Mouse (Mus musculus) intestine, postnatal 0 days (tissue): ENCODE measurements around the gene B3galt4. TPM values are rescaled to one million over a fixed set of nuclear protein-coding genes. Genes with fewer than 3 reads are reported as not detected.

ENCODE experiments used
- ATAC-seq: fragments of 200-750 bp; cut with Nextera tagmentation; 2 replicates; pipeline ENCODE4 v1.8.0; 2017; ENCODE audit warnings: mild to moderate bottlenecking, moderate TSS enrichment, moderate library complexity
- H3K27ac ChIP-seq: fragments of 300-500 bp; sonication (generic); 2 replicates; pipeline ENCODE4 v1.5.1; 2014; ENCODE audit warnings: mild to moderate bottlenecking, low read depth, low read length, moderate library complexity
- H3K27me3 ChIP-seq: fragments of 300-500 bp; sonication (generic); replicated peaks from 2 replicates; pipeline ENCODE4 v1.6.1; 2014; ENCODE audit warnings: low read length, mixed read lengths; ENCODE audit not compliant: control insufficient read depth, insufficient read depth
- H3K36me3 ChIP-seq: fragments of 300-500 bp; sonication (generic); 2 replicates; pipeline ENCODE4 v1.6.1; 2014; ENCODE audit warnings: mild to moderate bottlenecking, moderate library complexity; ENCODE audit not compliant: control insufficient read depth, insufficient read depth
- H3K4me1 ChIP-seq: fragments of 300-500 bp; sonication (generic); replicated peaks from 2 replicates; pipeline ENCODE4 v1.6.1; 2014; ENCODE audit warnings: antibody characterized with exemption, low read length, mixed read lengths; ENCODE audit not compliant: control insufficient read depth, insufficient read depth
- H3K4me2 ChIP-seq: fragments of 300-500 bp; sonication (generic); replicated peaks from 2 replicates; pipeline ENCODE4 v1.6.1; 2014; ENCODE audit warnings: low read depth, mild to moderate bottlenecking, moderate library complexity
- H3K4me3 ChIP-seq: fragments of 300-500 bp; sonication (generic); 2 replicates; pipeline ENCODE4 v1.5.1; 2014; ENCODE audit warnings: low read depth, low read length
- H3K9ac ChIP-seq: fragments of 300-500 bp; sonication (generic); 2 replicates; pipeline ENCODE4 v1.6.1; 2014; ENCODE audit warnings: mild to moderate bottlenecking, low read depth, low read length
- H3K9me3 ChIP-seq: fragments of 300-500 bp; sonication (generic); 2 replicates; pipeline ENCODE4 v1.6.1; 2016; ENCODE audit warnings: mixed run types; ENCODE audit not compliant: control insufficient read depth
- CTCF ChIP-seq: sonication (generic); IDR thresholded peaks from 2 replicates; pipeline ENCODE4 v1.5.1; 2016; ENCODE audit warnings: low read depth, mild to moderate bottlenecking, control low read depth, antibody characterized with exemption, moderate library complexity
- WGBS: fragments of 180-500 bp; shearing (Covaris S2); extraction: QIAGEN DNeasy Blood & Tissue Kit; methylation state at CpG from one replicate; pipeline ENCODE4 v1.1.7; 2014; 5-methylcytosine and 5-hydroxymethylcytosine counted together
- polyA plus RNA-seq: library from polyadenylated mRNA; unstranded; fragments of >200 nt; fragmentation: Nextera tagmentation; extraction: Ambion mirVana; gene quantifications from 2 replicates; pipeline ENCODE4 v1.2.1, GENCODE M21; 2015

B3galt4 gene
- polyA plus RNA-seq, 1 experiment from 2014 or later = 15.0 TPM

DNA sequence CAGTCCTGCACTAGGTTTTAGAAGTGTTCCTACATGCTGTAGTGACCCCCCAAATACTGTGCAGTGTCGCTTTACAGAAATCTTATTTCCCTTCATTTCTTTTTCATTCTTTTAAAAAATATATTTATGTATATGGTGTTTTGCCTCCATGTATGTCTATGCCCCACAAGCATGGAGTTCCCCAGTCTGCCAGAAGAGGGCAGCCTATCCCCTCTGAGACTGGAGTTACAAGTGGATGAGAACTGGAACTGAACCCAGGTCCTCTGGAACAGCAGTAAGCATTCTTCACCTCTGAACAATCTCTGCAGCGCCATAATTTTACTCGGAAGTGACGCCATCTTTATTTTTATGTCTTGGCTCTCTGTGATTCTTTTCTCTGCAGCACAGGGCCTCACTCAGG lies 18.1 kb upstream of the B3galt4 start:
- Histone ChIP-seq H3K9ac (no peak overlapping the region), H3K36me3 (peaks cover 14% of the 10 kb centered on the region; the same call in 1 of the 2 replicates), H3K27me3 (no peaks in the 10 kb centered on the region), H3K9me3 (no peaks in the 10 kb centered on the region), H3K4me2 (no peak overlapping the region), H3K4me3 (no peak overlapping the region), H3K4me1 (no peaks in the 10 kb centered on the region), H3K27ac (no peak overlapping the region)
- no peak for ATAC-seq
- 78% methylated on average over 4 of the region's 4 CpGs for WGBS
- TF ChIP-seq CTCF = peak; percentile 55

DNA sequence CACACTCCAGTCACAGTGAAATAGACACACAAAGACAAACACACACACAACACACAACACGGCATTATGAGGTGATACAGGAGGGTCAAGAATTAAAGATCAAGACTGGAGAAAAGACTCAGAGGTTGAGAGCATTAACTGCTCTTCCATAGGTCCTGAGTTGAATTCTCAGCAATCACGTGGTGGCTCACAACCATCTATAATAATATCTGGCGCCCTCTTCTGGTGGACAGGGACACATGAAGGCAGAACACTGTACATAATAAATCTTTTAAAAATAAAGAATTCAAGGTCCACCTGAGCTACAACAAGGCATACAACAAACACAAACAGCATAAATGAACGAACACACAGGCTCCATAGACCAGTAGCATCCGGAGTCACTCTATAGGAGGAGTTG lies 17.6 kb upstream of the B3galt4 start:
- H3K36me3 ChIP-seq = peaks cover 14% of the 10 kb centered on the region; the same call in 1 of the 2 replicates

DNA sequence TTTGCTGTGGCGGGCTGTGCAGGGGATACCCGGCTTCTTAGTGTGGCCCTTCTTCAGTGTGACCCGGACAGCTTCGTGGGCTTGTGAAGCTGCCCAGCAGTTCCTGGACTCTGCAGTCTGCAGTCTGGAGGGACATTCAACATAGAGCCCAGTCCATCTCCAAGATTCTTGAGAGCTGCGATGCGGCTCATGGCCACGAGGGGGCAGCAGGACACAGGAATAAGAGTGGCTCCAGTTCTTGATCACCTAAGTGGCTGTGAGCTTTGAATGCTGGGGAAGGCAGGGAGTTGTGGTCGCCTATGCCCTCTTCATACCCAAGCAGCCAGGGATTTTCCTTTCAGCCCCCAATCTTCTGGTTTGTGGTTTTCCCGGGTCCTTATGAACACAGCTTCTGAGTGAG lies 17.2 kb upstream of the B3galt4 start:
- Histone ChIP-seq H3K36me3 (peaks cover 19% of the 10 kb centered on the region; the same call in 1 of the 2 replicates), H3K4me2 (0 out of 2 replicates have a peak overlapping the region, but pooled peaks have one; percentile 0), H3K9ac (no peak overlapping the region), H3K27me3 (no peaks in the 10 kb centered on the region), H3K4me3 (no peak overlapping the region), H3K27ac (no peak overlapping the region), H3K9me3 (no peaks in the 10 kb centered on the region), H3K4me1 (no peaks in the 10 kb centered on the region)
- peak; percentile 90 for TF ChIP-seq CTCF
- peak; percentile 67 for ATAC-seq
- WGBS = 2% methylated on average over 9 of the region's 9 CpGs

More for the DNA sequence above, 17.6 kb upstream of the B3galt4 start:
- Histone ChIP-seq H3K4me3 (no peak overlapping the region), H3K4me1 (no peaks in the 10 kb centered on the region), H3K9me3 (no peaks in the 10 kb centered on the region), H3K9ac (no peak overlapping the region), H3K27me3 (no peaks in the 10 kb centered on the region), H3K4me2 (0 out of 2 replicates have a peak overlapping the region, but pooled peaks have one; percentile 0), H3K27ac (no peak overlapping the region)
- peak; percentile 78 for ATAC-seq
- 30% methylated on average over 5 of the region's 5 CpGs for WGBS
- TF ChIP-seq CTCF = peak; percentile 57

DNA sequence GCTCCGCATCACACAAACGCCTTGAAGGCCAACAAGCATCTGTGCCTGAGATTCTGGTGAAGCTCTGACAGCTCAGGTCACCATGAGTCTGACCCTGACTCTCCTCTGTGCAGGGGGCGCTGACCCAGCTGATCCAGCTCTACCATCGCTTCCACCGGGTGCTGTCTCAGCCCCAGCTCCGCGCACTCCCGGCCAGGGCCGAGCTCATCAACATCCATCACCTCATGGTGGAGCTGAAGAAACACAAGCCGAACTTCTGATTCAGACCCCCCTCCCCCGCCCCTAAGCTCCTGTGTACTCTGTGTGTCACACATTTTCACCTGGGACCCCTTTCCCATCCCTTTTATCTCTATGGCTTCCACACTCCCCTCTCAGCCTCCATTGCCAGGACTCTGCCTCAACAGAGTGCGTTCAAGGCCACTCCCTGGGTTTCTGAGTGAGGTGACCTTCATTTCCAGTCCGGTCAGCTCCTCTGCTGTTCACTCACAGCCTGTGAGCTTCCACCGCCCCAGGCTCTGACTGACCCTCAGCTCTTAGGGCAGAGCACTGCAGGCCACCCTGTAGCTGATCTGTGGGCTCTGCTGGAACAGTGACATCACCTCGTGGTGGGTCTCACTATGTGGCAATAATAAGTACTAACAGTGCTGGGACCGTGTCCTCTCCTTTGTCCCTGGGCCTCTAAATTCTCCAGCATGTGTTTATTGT lies 14.7 kb upstream of the B3galt4 start:
- H3K4me2 ChIP-seq = no peak overlapping the region
- ATAC-seq = no peak
- TF ChIP-seq CTCF = no peak

DNA sequence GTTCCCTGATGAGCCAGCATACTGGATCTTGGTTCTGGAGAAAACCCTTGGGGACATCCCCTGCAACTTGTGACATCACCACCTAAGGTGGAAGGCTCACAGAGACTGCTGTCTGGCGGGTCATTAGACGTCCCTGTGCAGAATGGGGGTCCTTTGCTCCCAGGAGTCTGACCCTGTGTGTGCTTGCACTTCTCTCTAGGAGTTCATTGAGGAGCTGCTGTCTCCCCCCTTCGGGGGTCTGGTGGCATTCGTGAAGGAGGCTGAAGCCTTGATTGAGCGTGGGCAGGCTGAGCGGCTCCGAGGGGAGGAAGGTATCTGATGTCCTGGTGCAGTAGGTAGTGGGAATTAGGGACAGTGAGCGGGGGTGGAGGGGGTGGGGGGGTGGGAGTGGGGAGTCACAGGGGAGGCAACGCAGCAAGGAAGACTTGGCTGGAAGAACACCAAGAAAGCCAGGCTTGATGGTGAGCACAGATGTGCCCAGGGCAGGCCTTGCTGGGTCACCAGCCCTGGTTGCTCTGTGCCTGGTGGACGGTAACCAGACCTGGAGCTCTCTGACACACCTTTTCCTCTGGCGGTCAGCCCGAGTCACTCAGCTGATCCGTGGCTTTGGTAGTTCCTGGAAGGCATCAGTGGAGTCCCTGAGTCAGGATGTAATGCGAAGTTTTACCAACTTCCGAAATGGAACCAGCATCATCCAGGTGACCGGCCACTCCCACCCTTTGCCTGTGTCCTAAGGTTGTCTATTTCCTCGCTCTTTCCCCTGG lies 14.0 kb upstream of the B3galt4 start:
- TF ChIP-seq CTCF = no peak
- WGBS = 95% methylated on average over 17 of the region's 17 CpGs
- H3K27me3 ChIP-seq = no peaks in the 10 kb centered on the region
- H3K27ac ChIP-seq = no peak overlapping the region
- ATAC-seq = no peak
- H3K9ac ChIP-seq = no peak overlapping the region
- H3K4me3 ChIP-seq = no peak overlapping the region
- no peaks in the 10 kb centered on the region for H3K9me3 ChIP-seq
- no peak overlapping the region for H3K4me2 ChIP-seq
- H3K36me3 ChIP-seq = peaks cover 51% of the 10 kb centered on the region
- H3K4me1 ChIP-seq = no peaks in the 10 kb centered on the region

More for the DNA sequence above, 14.7 kb upstream of the B3galt4 start:
- H3K36me3 ChIP-seq = peaks cover 44% of the 10 kb centered on the region; the same call in 1 of the 2 replicates
- H3K9ac ChIP-seq = no peak overlapping the region
- no peak overlapping the region for H3K4me3 ChIP-seq
- WGBS = 81% methylated on average over 16 of the region's 16 CpGs
- H3K27me3 ChIP-seq = no peaks in the 10 kb centered on the region
- H3K27ac ChIP-seq = no peak overlapping the region
- no peaks in the 10 kb centered on the region for H3K4me1 ChIP-seq
- H3K9me3 ChIP-seq = no peaks in the 10 kb centered on the region

DNA sequence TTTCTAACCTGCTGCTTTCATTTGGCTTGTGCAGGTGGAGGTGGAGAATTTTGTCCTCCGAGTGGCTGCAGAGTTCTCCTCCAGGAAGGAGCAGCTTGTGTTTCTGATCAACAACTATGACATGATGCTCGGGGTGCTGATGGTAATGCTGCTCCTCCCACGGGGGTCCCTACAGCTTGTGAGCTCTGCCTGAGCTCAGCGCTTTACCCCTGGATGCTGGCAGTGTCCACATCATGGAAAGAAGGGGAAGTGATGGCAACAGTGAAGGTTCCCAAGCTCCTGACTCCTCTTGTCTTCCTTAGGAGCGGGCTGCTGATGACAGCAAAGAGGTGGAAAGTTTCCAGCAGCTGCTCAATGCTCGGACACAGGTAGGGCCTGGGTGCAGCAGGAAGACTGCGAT lies 11.6 kb upstream of the B3galt4 start:
- Histone ChIP-seq H3K9me3 (no peaks in the 10 kb centered on the region), H3K36me3 (peaks cover 70% of the 10 kb centered on the region), H3K9ac (no peak overlapping the region), H3K27me3 (no peaks in the 10 kb centered on the region), H3K27ac (no peak overlapping the region), H3K4me3 (no peak overlapping the region), H3K4me1 (no peaks in the 10 kb centered on the region), H3K4me2 (no peak overlapping the region)
- no peak for ATAC-seq
- no peak for TF ChIP-seq CTCF
- 93% methylated on average over 7 of the region's 7 CpGs for WGBS
